Mouse (Mus musculus) heart, adult 10 weeks (tissue): Measurements from ENCODE around the gene Cdrt4. TPM values are rescaled to one million over a fixed set of nuclear protein-coding genes. Genes with fewer than 3 reads are reported as not detected.

Experiments used
- polyA plus RNA-seq: library from polyadenylated mRNA; stranded (reverse); fragments of 350-450 nt; fragmentation: Illumina TruSeq; extraction: RNeasy Lipid Tissue Mini Kit (QIAGEN cat#74804); gene quantifications from one replicate; pipeline ENCODE4 v1.2.3, GENCODE M21; 2014; ENCODE audit warnings: low read depth, low replicate concordance

Gene Cdrt4
- not detected for polyA plus RNA-seq

GRCm38 (mm10) chr11:62951012-62951411 lies at the start of gene Cdrt4:
Gene Cdrt4, plus strand, starts transcription at chr11:62951193.

Other genes with a start within 250 kb of the Cdrt4 start
- 2.0 TPM for gene Zfp287, start 219.3 kb upstream of the Cdrt4 start, polyA plus RNA-seq
- gene Gm10428, start 198.1 kb upstream of the Cdrt4 start, polyA plus RNA-seq, result not detected
- gene Zfp286, start 161.7 kb upstream of the Cdrt4 start, polyA plus RNA-seq, result 1.5 TPM
- gene Trim16, start 131.0 kb upstream of the Cdrt4 start, polyA plus RNA-seq, result 4.9 TPM
- gene Fbxw10, start 104.1 kb upstream of the Cdrt4 start, polyA plus RNA-seq, result 0.26 TPM
- 24.4 TPM for gene Tvp23b, start 71.7 kb upstream of the Cdrt4 start, polyA plus RNA-seq
- gene Tekt3, start 110.5 kb downstream of the Cdrt4 start, polyA plus RNA-seq, result not detected
- gene Pmp22, start 177.8 kb downstream of the Cdrt4 start, polyA plus RNA-seq, result 60.3 TPM